Mouse (Mus musculus) limb, embryonic 11.5 days (tissue): ENCODE measurements around the gene Sh3pxd2a. TPM values are rescaled to one million over a fixed set of nuclear protein-coding genes. Genes with fewer than 3 reads are reported as not detected.

Source experiments
- ATAC-seq: fragments of 200-750 bp; cut with Nextera tagmentation; 2 replicates; pipeline ENCODE4 v1.8.0; 2017; ENCODE audit warnings: low read depth; ENCODE audit not compliant: insufficient number of reproducible peaks, low FRiP score, low TSS enrichment
- DNase-seq: peaks from one replicate; pipeline ENCODE4 v3.0.0-alpha.2; 2015; ENCODE audit warnings: low spot score
- H3K27ac ChIP-seq: fragments of 300-500 bp; sonication (generic); replicated peaks from 2 replicates; pipeline ENCODE4 v1.5.1; 2014; ENCODE audit warnings: low read depth, mild to moderate bottlenecking, low read length
- H3K27me3 ChIP-seq: fragments of 300-500 bp; sonication (generic); 2 replicates; pipeline ENCODE4 v1.6.1; 2014; ENCODE audit warnings: mild to moderate bottlenecking, low read length, mixed read lengths; ENCODE audit not compliant: control insufficient read depth, insufficient read depth
- H3K36me3 ChIP-seq: fragments of 300-500 bp; sonication (generic); 2 replicates; pipeline ENCODE4 v1.6.1; 2014; ENCODE audit warnings: mild to moderate bottlenecking, low read length, moderate library complexity, mixed read lengths; ENCODE audit not compliant: control insufficient read depth, insufficient read depth
- H3K4me1 ChIP-seq: fragments of 300-500 bp; sonication (generic); 2 replicates; pipeline ENCODE4 v1.6.1; 2014; ENCODE audit warnings: low read length, mixed read lengths; ENCODE audit not compliant: control insufficient read depth, insufficient read depth
- H3K4me2 ChIP-seq: fragments of 300-500 bp; sonication (generic); 2 replicates; pipeline ENCODE4 v1.6.1; 2014; ENCODE audit warnings: low read depth, mild to moderate bottlenecking, moderate library complexity; ENCODE audit not compliant: severe bottlenecking
- H3K4me3 ChIP-seq: fragments of 300-500 bp; sonication (generic); 2 replicates; pipeline ENCODE4 v1.5.1; 2014; ENCODE audit warnings: low read depth, low read length
- H3K9ac ChIP-seq: fragments of 300-500 bp; sonication (generic); 2 replicates; pipeline ENCODE4 v1.6.1; 2014; ENCODE audit warnings: mild to moderate bottlenecking, low read length
- H3K9me3 ChIP-seq: fragments of 300-500 bp; sonication (generic); 2 replicates; pipeline ENCODE4 v1.6.1; 2016; ENCODE audit warnings: low read length; ENCODE audit not compliant: control insufficient read depth
- WGBS: fragments of 180-500 bp; shearing (Covaris S2); extraction: QIAGEN DNeasy Blood & Tissue Kit; methylation state at CpG from one replicate; pipeline ENCODE4 v1.1.7; 2014; 5-methylcytosine and 5-hydroxymethylcytosine counted together
- polyA plus RNA-seq: library from polyadenylated mRNA; unstranded; fragments of >200 nt; fragmentation: Nextera tagmentation; extraction: Ambion mirVana; gene quantifications from 2 replicates; pipeline ENCODE4 v1.2.1, GENCODE M21; 2014

The Sh3pxd2a gene
- polyA plus RNA-seq, 1 experiment from 2014 or later = 10.4 TPM

GRCm38 (mm10) chr19:47463636-47464303, 431 bp downstream of the Sh3pxd2a start:
- peak overlapping the region; percentile 87 for H3K4me2 ChIP-seq
- no peaks in the 10 kb centered on the region for H3K36me3 ChIP-seq
- DNase-seq = peak; percentile 86
- no peaks in the 10 kb centered on the region for H3K27me3 ChIP-seq
- H3K4me1 ChIP-seq = peaks cover 9% of the 10 kb centered on the region
- no peaks in the 10 kb centered on the region for H3K9me3 ChIP-seq
- H3K9ac ChIP-seq = peak overlapping the region; percentile 82
- WGBS = under 1% methylated on average over 41 of the region's 46 CpGs
- 0 out of 2 replicates have a peak, but pooled peaks have one; percentile 29 for ATAC-seq
- peak overlapping the region; percentile 80 for H3K4me3 ChIP-seq
- H3K27ac ChIP-seq = peak overlapping the region; percentile 64; the same call in 1 of the 2 replicates

DNA sequence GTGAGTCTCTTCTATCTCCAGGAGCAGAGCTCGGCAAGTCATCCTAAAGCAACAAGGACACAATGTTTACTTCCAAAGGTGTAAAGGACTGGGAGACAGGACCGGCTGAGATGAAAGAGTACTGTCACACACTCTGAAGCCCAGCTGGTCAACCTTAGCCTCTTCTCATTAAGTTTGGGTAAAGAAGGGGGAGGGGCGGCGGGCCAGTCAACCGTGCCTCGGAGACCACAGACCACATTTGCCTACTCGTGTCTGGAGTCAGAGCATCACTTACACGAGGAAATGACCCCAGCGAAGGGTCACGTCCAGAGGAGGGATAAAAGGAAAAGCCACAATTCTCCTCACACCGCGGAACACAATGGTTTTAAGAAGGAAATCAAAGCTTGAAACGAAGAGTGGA, 995 bp downstream of the Sh3pxd2a start:
- H3K4me1 ChIP-seq = peaks cover 9% of the 10 kb centered on the region
- peak overlapping the region; percentile 82; the same call in 1 of the 2 replicates for H3K9ac ChIP-seq
- peak overlapping the region; percentile 87 for H3K4me2 ChIP-seq
- no peaks in the 10 kb centered on the region for H3K9me3 ChIP-seq
- no peaks in the 10 kb centered on the region for H3K27me3 ChIP-seq
- DNase-seq = peak; percentile 68
- no peaks in the 10 kb centered on the region for H3K36me3 ChIP-seq
- ATAC-seq = no peak
- H3K27ac ChIP-seq = no peak overlapping the region
- H3K4me3 ChIP-seq = peak overlapping the region; percentile 80
- WGBS = under 1% methylated on average over 13 of the region's 13 CpGs

- DNase-seq (no peak), ATAC-seq (no peak)
- no peaks in the 10 kb centered on the region for H3K9me3 ChIP-seq
- H3K27ac ChIP-seq = no peak overlapping the region
- no peak overlapping the region for H3K9ac ChIP-seq
- H3K27me3 ChIP-seq = no peaks in the 10 kb centered on the region
- H3K36me3 ChIP-seq = no peaks in the 10 kb centered on the region
- peaks cover 9% of the 10 kb centered on the region for H3K4me1 ChIP-seq
- H3K4me3 ChIP-seq = peak overlapping the region; percentile 80
- H3K4me2 ChIP-seq = peak overlapping the region; percentile 87
- 19% methylated on average over 6 of the region's 6 CpGs for WGBS
These were observed 1.5 kb downstream of the Sh3pxd2a start for GRCm38 (mm10) chr19:47462725-47463124.

- no peak overlapping the region for H3K4me3 ChIP-seq
- no peak overlapping the region for H3K4me2 ChIP-seq
These were observed 2.4 kb downstream of the Sh3pxd2a start for GRCm38 (mm10) chr19:47461838-47462237.

DNA sequence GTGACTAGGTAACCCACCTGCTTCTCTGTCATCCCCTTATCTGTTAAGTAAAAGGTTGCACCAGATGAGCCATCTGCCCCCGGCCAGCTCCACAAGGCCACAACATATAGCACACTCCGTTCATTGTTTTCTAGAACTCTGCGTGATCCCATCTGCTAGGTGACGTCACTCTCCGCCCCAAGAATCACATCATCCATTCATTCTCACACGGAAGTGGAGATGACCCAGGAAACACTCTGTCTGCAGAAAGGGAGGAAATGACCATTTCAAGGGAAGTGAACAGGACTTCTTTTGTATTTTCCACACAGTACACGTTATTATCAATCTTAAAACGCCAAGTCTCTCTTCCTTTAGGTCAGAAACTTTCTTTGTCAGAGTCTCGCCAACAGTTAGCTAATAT, 2.8 kb downstream of the Sh3pxd2a start:
- WGBS = 91% methylated on average over 9 of the region's 9 CpGs
- no peak overlapping the region for H3K4me2 ChIP-seq
- H3K9ac ChIP-seq = no peak overlapping the region
- no peaks in the 10 kb centered on the region for H3K36me3 ChIP-seq
- ATAC-seq = no peak
- no peak overlapping the region for H3K27ac ChIP-seq
- no peaks in the 10 kb centered on the region for H3K9me3 ChIP-seq
- H3K27me3 ChIP-seq = no peaks in the 10 kb centered on the region
- no peak for DNase-seq
- H3K4me3 ChIP-seq = no peak overlapping the region
- peaks cover 11% of the 10 kb centered on the region for H3K4me1 ChIP-seq

More at GRCm38 (mm10) chr19:47461838-47462237, 2.4 kb downstream of the Sh3pxd2a start:
- ATAC-seq = no peak
- Histone ChIP-seq H3K36me3 (no peaks in the 10 kb centered on the region), H3K27ac (no peak overlapping the region), H3K9ac (no peak overlapping the region), H3K9me3 (no peaks in the 10 kb centered on the region), H3K4me1 (peaks cover 11% of the 10 kb centered on the region), H3K27me3 (no peaks in the 10 kb centered on the region)
- no peak for DNase-seq
- 93% methylated on average over 3 of the region's 3 CpGs for WGBS

DNA sequence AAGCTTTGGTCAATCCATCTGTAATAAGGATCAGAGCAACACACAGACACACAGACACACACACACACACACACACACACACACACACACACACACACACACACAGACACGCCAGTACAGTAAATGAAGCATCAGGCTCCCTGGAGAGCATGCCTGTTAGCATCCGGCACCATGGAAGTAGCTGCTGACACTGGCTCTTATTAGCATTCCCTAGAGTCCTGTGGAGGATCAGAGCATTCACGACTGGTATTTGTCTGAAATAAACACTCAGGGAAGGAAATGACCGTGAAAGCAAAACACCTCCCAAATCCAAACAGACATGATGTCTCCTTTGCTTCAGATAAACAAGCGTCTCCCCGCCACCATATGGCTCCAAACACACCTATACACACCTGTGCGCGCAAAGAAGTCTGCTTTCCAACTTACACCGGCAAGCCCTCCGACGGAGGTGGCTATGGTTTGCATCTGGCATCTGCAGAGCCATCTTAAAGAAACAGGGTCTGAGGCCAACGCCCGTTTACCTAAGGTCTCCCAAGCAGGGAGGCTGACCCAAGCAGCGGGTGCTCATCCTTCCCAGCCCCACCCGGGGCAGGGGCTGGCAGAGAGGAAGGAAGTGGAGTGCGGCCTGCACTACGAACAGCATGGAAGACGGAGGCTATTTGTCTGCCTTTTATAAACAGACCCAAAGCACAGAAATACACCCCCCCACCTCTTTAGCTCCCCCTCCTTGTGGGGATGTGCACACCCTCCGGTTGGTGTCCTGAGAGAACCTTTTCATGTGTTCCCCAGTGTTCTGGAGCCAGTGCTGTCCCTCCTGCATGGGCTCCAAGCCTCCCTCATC, 3.9 kb downstream of the Sh3pxd2a start:
- DNase-seq = no peak
- no peak for ATAC-seq
- Histone ChIP-seq H3K9ac (no peak overlapping the region), H3K4me2 (no peak overlapping the region), H3K9me3 (no peaks in the 10 kb centered on the region), H3K4me1 (peaks cover 11% of the 10 kb centered on the region), H3K36me3 (no peaks in the 10 kb centered on the region), H3K27ac (no peak overlapping the region), H3K27me3 (no peaks in the 10 kb centered on the region), H3K4me3 (no peak overlapping the region)
- WGBS = 53% methylated on average over 19 of the region's 19 CpGs

DNA sequence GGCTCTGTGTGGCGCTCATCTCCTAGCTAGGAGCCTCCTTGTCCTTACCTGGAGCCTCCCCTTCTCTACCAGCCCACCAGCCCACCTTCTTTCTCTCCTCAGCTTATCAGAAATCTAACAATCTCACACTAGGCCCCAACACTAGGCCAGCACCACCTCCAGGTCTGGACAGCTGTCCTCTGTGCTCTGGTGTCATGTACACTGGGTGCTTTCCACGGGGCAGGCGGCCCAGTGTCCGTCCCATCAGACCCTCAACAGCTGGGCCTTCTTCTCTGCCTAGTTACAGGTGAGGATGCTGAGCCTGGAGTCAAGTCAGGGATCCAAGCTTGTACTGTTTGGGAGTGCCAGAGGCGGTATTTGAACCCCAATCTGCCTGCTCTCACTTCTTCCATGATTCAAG, 5.0 kb downstream of the Sh3pxd2a start:
- Histone ChIP-seq H3K27ac (no peak overlapping the region), H3K4me1 (peaks cover 11% of the 10 kb centered on the region)
- 88% methylated on average over 5 of the region's 5 CpGs for WGBS

DNA sequence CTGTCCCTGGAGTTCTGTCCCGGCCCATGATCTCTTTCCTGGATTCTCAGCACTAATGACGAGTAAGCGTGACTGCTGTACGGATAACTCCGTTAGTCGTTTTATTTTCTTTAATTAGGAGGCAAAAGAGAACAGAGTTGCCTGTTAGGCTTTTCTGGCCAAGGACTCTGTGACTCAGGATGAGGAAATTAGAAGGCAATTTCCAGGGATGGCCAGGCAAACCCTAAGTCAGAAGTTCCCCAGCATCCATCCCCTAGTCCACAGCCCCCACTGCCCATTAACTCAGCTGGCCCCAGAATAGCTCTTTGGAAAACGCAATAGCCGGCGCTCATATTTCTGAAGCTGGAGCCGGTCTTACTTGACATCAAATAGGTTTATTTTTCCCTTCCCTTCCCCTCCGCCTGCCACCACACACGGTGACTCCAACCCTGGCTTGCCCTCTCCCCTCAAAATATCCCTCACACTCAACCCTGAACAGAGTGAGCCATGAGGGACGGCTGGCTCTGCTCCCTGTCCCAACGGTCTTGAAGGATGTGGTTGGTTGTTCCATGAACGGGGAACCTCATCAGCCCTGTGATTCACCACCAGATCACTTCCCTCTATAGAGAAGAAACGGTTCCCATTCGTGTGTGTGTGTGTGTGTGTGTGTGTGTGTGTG, 5.6 kb downstream of the Sh3pxd2a start:
- H3K9ac ChIP-seq = no peak overlapping the region
- WGBS = 52% methylated on average over 17 of the region's 17 CpGs
- no peaks in the 10 kb centered on the region for H3K36me3 ChIP-seq
- peaks cover 11% of the 10 kb centered on the region for H3K4me1 ChIP-seq
- no peak overlapping the region for H3K4me3 ChIP-seq
- no peaks in the 10 kb centered on the region for H3K9me3 ChIP-seq
- DNase-seq (no peak), ATAC-seq (no peak)
- no peak overlapping the region for H3K4me2 ChIP-seq
- H3K27me3 ChIP-seq = no peaks in the 10 kb centered on the region
- H3K27ac ChIP-seq = no peak overlapping the region

More for the DNA sequence above, 5.0 kb downstream of the Sh3pxd2a start:
- Histone ChIP-seq H3K4me3 (no peak overlapping the region), H3K27me3 (no peaks in the 10 kb centered on the region), H3K4me2 (no peak overlapping the region), H3K36me3 (no peaks in the 10 kb centered on the region), H3K9me3 (no peaks in the 10 kb centered on the region), H3K9ac (no peak overlapping the region)
- DNase-seq = no peak
- no peak for ATAC-seq
